Mouse (Mus musculus): ENCODE results near the gene Tubgcp3.
"Not testable (repeated sequence)": the region's sequence is repeated elsewhere in the genome, so short reads cannot be mapped to it uniquely, and the experiment has no call there.

Tubgcp3 gene

GRCm38 (mm10) chr8:12641527-12641926, 30.5 kb downstream of the Tubgcp3 start:
- DNase-seq (ENCODE audit: low spot score): peak; percentile 24

- DNase-seq (ENCODE audit: low spot score): no peak
Observed at GRCm38 (mm10) chr8:12638446-12638845, 33.6 kb downstream of the Tubgcp3 start.

GRCm38 (mm10) chr8:12635366-12635765, 36.7 kb downstream of the Tubgcp3 start:
- no peak for DNase-seq (ENCODE audit: low spot score)

- DNase-seq (ENCODE audit: low spot score): no peak
Observed at GRCm38 (mm10) chr8:12629079-12629478, 43.0 kb downstream of the Tubgcp3 start.

GRCm38 (mm10) chr8:12625890-12626289, 46.2 kb downstream of the Tubgcp3 start:
- no peak for DNase-seq (ENCODE audit: low spot score)

- no peak for DNase-seq (ENCODE audit: low spot score)
Observed at GRCm38 (mm10) chr8:12621550-12622222, 50.4 kb downstream of the Tubgcp3 start.

- DNase-seq (ENCODE audit: low spot score): not testable (repeated sequence)
Observed at GRCm38 (mm10) chr8:12617369-12617768, 54.7 kb downstream of the Tubgcp3 start.

- no peak for DNase-seq (ENCODE audit: low spot score)
Observed at GRCm38 (mm10) chr8:12613201-12613600, 58.8 kb downstream of the Tubgcp3 start.

GRCm38 (mm10) chr8:12609752-12610449, 62.1 kb downstream of the Tubgcp3 start:
- no peak for DNase-seq (ENCODE audit: low spot score)

GRCm38 (mm10) chr8:12608810-12609209, 63.2 kb downstream of the Tubgcp3 start:
- DNase-seq (ENCODE audit: low spot score): no peak

- DNase-seq (ENCODE audit: low spot score): peak; percentile 32
Observed at GRCm38 (mm10) chr8:12607223-12607622, 64.8 kb downstream of the Tubgcp3 start.

GRCm38 (mm10) chr8:12583785-12584184, 88.3 kb downstream of the Tubgcp3 start:
- DNase-seq (ENCODE audit: low spot score): no peak

- not testable (repeated sequence) for DNase-seq (ENCODE audit: low spot score)
Observed at GRCm38 (mm10) chr8:12579339-12579999, 92.6 kb downstream of the Tubgcp3 start.

- no peak for DNase-seq (ENCODE audit: low spot score)
Observed at GRCm38 (mm10) chr8:12576739-12577138, 95.3 kb downstream of the Tubgcp3 start.

- no peak for DNase-seq (ENCODE audit: low spot score)
Observed at GRCm38 (mm10) chr8:12576003-12576402, 96.0 kb downstream of the Tubgcp3 start.

- no peak for DNase-seq (ENCODE audit: low spot score)
Observed at GRCm38 (mm10) chr8:12572814-12573534, 99.1 kb downstream of the Tubgcp3 start, which contains the start of gene Spaca7. Gene Spaca7, plus strand, starts transcription at chr8:12573029.

- no peak for DNase-seq (ENCODE audit: low spot score)
Observed at GRCm38 (mm10) chr8:12566509-12566908, 105.5 kb downstream of the Tubgcp3 start.

- DNase-seq (ENCODE audit: low spot score): no peak
Observed at GRCm38 (mm10) chr8:12565488-12565887, 106.6 kb downstream of the Tubgcp3 start.

GRCm38 (mm10) chr8:12564307-12564706, 107.7 kb downstream of the Tubgcp3 start:
- DNase-seq (ENCODE audit: low spot score): no peak

All from testis, postnatal 14 days (tissue).